Mouse (Mus musculus) heart, postnatal 0 days (tissue): ENCODE results near the gene Asb7.

Source experiments
- CTCF ChIP-seq: IDR thresholded peaks from 2 replicates; pipeline ENCODE4 v1.5.1; 2016; ENCODE audit warnings: antibody characterized with exemption, control low read depth, low read depth
- EP300 ChIP-seq: IDR thresholded peaks from 2 replicates; pipeline ENCODE4 v1.6.1; 2016; ENCODE audit warnings: antibody characterized with exemption, low read depth

GRCm38 (mm10) chr7:66597900-66598299, 91.5 kb downstream of the Asb7 start:
- TF ChIP-seq CTCF (no peak), EP300 (no peak)
